Mouse (Mus musculus) liver, adult 2 months (tissue): Measurements from ENCODE around the gene Syt3. TPM values are rescaled to one million over a fixed set of nuclear protein-coding genes. Genes with fewer than 3 reads are reported as not detected.
A peak's percentile ranks its signal among the peaks of the same experiment; 100 is the strongest.

Source experiments
- DNase-seq: peaks from one replicate; pipeline ENCODE4 v3.0.0-alpha.2; 2011; ENCODE audit warnings: low read depth, low spot score; ENCODE audit errors: extremely low read depth
- H3K27ac ChIP-seq: fragments of 200-500 bp; replicated peaks from 2 replicates; pipeline ENCODE4 v1.5.1; 2012; ENCODE audit warnings: low read depth, mild to moderate bottlenecking, control low read depth, inconsistent platforms, low read length; ENCODE audit not compliant: insufficient read depth
- H3K27me3 ChIP-seq: fragments of 200-500 bp; 2 replicates; pipeline ENCODE4 v1.6.1; 2012; ENCODE audit warnings: mild to moderate bottlenecking, moderate library complexity, low read length, inconsistent platforms; ENCODE audit not compliant: control insufficient read depth, insufficient read depth
- H3K36me3 ChIP-seq: fragments of 200-500 bp; 2 replicates; pipeline ENCODE4 v1.6.1; 2012; ENCODE audit warnings: low read length, inconsistent platforms; ENCODE audit not compliant: control insufficient read depth, insufficient read depth
- H3K4me1 ChIP-seq: fragments of 200-500 bp; 2 replicates; pipeline ENCODE4 v1.6.1; 2011; ENCODE audit warnings: low read length; ENCODE audit not compliant: control insufficient read depth, insufficient read depth
- H3K4me3 ChIP-seq: fragments of 200-500 bp; 2 replicates; pipeline ENCODE4 v1.5.1; 2011; ENCODE audit warnings: low read depth, mild to moderate bottlenecking, control low read depth, low read length, moderate library complexity; ENCODE audit not compliant: insufficient read depth
- H3K79me2 ChIP-seq: fragments of 200-500 bp; 2 replicates; pipeline ENCODE4 v1.6.1; 2012; ENCODE audit warnings: inconsistent platforms, mild to moderate bottlenecking, low read length, moderate library complexity; ENCODE audit not compliant: control insufficient read depth, insufficient read depth
- H3K9ac ChIP-seq: fragments of 200-500 bp; 2 replicates; pipeline ENCODE4 v1.6.1; 2012; ENCODE audit warnings: low read depth, mild to moderate bottlenecking, control low read depth, inconsistent platforms, low read length
- CTCF ChIP-seq: fragments of 200-500 bp; IDR thresholded peaks from 2 replicates; pipeline ENCODE4 v1.5.1; 2011; ENCODE audit warnings: low read depth, low read length, control low read depth
- POLR2A ChIP-seq: fragments of 200-500 bp; IDR thresholded peaks from 2 replicates; pipeline ENCODE4 v1.6.1; 2011; ENCODE audit warnings: low read length, control low read depth; ENCODE audit not compliant: insufficient read depth; ENCODE audit errors: extremely low read depth
- WGBS: fragments of 180-500 bp; shearing (Covaris S2); methylation state at CpG from one replicate; pipeline ENCODE4 v1.1.7; 2018; 5-methylcytosine and 5-hydroxymethylcytosine counted together
- polyA plus RNA-seq: library from polyadenylated mRNA; depleted of rRNA; stranded (reverse); fragments of >200 nt; gene quantifications from 2 replicates; pipeline ENCODE4 v1.2.3, GENCODE M21; 2012
- total RNA-seq: library from RNA; depleted of rRNA; stranded (reverse); fragments of >200 nt; gene quantifications from 2 replicates; pipeline ENCODE4 v1.2.3, GENCODE M21; 2014

The Syt3 gene
- total and polyA plus RNA-seq, 2 experiments = 1.4 to 4.9 TPM

DNA sequence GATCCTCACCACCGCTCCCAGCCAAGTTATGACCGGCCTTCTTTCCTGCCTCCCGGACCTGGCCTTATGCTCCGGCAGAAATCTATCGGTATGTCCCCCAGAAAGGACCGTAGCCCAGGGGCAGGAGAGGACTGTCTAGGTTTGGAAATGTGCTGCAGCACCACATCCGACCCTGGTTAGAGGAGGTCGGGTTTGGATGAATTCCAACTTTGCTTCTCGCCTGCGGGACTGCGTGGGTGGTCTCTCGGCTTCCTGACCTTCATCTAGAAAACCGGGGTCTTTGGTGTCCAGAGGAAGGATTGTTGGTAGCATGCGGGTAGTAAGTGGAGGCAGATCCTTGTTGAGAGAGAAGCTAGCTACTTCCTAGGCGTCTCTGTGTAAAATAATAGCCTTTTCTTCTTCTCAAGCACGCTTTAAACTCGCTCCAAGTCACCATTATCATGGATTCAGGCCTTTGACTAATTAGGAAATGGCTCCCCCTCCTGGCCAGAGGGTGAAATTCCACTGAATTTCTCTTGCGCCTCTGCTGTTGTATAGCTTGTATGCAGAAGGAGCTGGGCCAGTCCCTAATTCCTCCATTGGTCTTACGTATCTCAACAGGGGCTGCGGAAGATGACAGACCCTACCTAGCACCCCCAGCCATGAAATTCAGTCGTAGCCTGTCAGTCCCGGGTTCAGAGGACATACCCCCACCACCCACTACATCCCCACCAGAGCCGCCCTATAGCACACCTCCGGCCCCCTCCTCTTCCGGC is 32.8 kb upstream of the Syt3 start:
- H3K27ac ChIP-seq = no peak overlapping the region
- DNase-seq = peak; percentile 57
- no peaks in the 10 kb centered on the region for H3K4me1 ChIP-seq
- H3K4me3 ChIP-seq = no peak overlapping the region
- no peak overlapping the region for H3K9ac ChIP-seq
- no peaks in the 10 kb centered on the region for H3K79me2 ChIP-seq
- WGBS = 10% methylated on average over 25 of the region's 25 CpGs
- no peaks in the 10 kb centered on the region for H3K36me3 ChIP-seq
- peaks cover 28% of the 10 kb centered on the region for H3K27me3 ChIP-seq
- TF ChIP-seq POLR2A = no peak
- TF ChIP-seq CTCF = peak; percentile 60

DNA sequence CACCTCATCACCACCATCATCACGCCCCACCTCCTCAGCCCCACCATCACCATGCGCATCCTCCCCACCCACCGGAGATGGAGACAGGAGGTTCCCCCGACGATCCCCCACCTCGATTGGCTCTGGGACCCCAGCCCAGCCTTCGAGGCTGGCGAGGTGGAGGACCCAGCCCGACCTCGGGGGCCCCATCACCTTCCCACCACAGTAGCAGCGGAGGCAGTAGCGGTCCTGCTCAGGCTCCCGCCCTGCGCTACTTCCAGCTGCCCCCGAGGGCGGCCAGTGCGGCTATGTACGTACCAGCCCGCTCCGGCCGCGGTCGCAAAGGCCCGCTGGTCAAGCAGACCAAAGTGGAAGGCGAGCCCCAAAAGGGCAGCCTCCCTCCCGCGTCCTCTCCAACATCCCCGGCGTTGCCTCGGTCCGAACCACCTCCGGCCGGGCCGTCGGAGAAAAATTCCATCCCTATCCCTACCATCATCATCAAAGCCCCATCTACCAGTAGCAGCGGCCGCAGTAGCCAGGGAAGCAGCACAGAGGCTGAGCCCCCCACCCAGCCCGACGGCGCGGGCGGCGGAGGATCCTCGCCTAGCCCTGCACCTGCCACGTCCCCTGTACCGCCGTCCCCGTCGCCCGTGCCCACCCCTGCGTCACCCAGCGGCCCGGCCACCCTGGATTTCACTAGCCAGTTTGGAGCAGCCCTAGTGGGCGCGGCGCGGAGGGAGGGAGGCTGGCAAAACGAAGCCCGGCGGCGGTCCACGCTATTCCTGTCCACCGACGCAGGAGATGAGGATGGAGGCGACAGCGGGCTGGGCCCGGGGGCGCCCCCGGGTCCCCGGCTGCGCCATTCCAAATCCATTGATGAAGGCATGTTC is 31.8 kb upstream of the Syt3 start:
- no peak for DNase-seq
- no peaks in the 10 kb centered on the region for H3K36me3 ChIP-seq
- peaks cover 32% of the 10 kb centered on the region for H3K27me3 ChIP-seq
- no peak overlapping the region for H3K9ac ChIP-seq
- H3K27ac ChIP-seq = no peak overlapping the region
- no peaks in the 10 kb centered on the region for H3K79me2 ChIP-seq
- no peak for TF ChIP-seq POLR2A
- no peak for TF ChIP-seq CTCF
- WGBS = 9% methylated on average over 70 of the region's 71 CpGs
- no peaks in the 10 kb centered on the region for H3K4me1 ChIP-seq
- H3K4me3 ChIP-seq = no peak overlapping the region

DNA sequence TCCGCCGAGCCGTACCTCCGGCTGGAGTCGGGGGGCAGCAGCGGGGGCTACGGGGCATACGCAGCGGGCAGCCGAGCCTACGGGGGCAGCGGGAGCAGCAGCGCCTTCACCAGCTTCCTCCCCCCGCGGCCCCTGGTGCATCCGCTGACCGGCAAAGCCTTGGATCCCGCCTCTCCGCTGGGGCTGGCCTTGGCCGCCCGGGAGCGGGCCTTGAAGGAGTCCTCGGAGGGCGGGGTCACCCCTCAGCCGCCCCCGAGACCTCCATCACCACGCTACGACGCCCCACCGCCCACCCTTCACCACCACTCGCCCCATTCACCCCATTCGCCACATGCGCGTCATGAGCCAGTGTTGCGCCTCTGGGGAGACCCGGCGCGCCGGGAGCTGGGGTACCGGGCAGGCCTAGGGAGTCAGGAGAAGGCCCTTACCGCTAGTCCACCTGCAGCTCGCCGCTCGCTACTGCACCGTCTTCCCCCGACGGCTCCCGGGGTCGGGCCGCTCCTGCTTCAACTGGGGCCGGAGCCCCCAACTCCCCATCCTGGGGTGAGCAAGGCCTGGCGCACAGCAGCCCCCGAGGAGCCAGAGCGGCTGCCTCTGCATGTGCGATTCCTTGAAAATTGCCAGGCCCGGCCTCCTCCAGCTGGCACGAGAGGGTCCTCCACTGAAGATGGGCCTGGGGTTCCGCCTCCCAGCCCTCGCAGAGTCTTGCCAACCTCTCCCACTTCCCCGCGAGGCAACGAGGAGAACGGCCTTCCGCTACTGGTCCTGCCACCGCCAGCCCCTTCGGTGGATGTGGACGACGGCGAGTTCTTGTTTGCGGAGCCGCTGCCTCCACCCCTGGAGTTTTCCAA is 30.9 kb upstream of the Syt3 start:
- H3K36me3 ChIP-seq = no peaks in the 10 kb centered on the region
- no peaks in the 10 kb centered on the region for H3K4me1 ChIP-seq
- H3K9ac ChIP-seq = no peak overlapping the region
- DNase-seq = no peak
- WGBS = 5% methylated on average over 71 of the region's 71 CpGs
- no peak overlapping the region for H3K27ac ChIP-seq
- H3K79me2 ChIP-seq = no peaks in the 10 kb centered on the region
- H3K4me3 ChIP-seq = no peak overlapping the region
- TF ChIP-seq CTCF = no peak
- no peak for TF ChIP-seq POLR2A
- H3K27me3 ChIP-seq = peaks cover 34% of the 10 kb centered on the region

DNA sequence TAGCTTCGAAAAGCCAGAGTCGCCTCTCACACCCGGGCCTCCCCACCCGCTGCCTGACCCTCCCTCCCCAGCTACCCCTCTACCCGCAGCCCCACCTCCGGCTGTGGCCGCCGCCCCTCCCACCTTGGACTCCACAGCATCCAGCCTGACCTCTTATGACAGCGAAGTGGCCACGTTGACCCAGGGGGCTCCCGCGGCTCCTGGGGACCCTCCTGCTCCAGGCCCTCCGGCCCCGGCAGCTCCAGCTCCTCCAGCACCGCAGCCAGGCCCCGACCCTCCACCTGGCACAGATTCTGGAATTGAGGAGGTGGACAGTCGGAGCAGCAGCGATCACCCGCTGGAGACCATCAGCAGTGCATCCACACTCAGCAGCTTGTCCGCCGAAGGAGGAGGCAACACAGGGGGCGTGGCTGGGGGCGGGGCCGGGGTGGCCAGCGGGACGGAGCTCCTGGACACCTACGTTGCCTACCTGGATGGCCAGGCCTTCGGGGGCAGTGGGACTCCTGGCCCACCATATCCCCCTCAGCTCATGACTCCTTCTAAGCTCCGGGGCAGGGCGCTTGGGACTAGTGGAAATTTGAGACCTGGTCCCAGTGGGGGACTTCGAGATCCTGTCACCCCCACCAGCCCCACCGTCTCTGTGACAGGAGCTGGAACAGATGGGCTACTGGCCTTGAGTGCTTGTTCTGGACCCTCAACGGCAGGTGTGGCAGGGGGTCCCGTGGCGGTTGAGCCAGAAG is 30.1 kb upstream of the Syt3 start:
- Histone ChIP-seq H3K4me1 (no peaks in the 10 kb centered on the region), H3K4me3 (no peak overlapping the region), H3K79me2 (no peaks in the 10 kb centered on the region), H3K9ac (no peak overlapping the region), H3K36me3 (no peaks in the 10 kb centered on the region), H3K27me3 (peaks cover 34% of the 10 kb centered on the region), H3K27ac (no peak overlapping the region)
- WGBS = 4% methylated on average over 30 of the region's 35 CpGs
- TF ChIP-seq POLR2A = no peak
- TF ChIP-seq CTCF = no peak
- DNase-seq = no peak

DNA sequence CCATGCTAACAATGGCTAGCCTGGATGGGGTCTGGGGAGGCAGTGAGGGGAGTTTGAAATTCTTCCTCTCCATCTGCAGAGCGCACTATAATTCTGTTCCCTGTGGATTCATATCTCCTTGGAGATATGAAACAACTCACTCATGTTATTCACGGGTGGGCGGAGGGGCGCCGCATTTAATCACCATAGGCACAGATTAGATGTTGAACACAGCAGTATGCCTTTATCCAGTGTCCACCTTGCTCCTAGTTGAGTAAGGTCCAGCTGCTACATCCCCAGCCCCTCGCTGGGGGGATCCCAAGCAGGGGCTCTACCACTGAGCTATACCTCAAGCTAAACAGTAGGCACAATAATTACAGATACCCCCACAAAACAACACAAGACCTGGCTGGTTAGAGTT is 28.5 kb upstream of the Syt3 start:
- Histone ChIP-seq H3K4me3 (no peak overlapping the region), H3K9ac (no peak overlapping the region), H3K27me3 (peaks cover 40% of the 10 kb centered on the region), H3K36me3 (no peaks in the 10 kb centered on the region), H3K27ac (no peak overlapping the region), H3K4me1 (peaks cover 1% of the 10 kb centered on the region; the same call in 1 of the 2 replicates), H3K79me2 (no peaks in the 10 kb centered on the region)
- no peak for TF ChIP-seq POLR2A
- TF ChIP-seq CTCF = no peak
- DNase-seq = no peak
- 74% methylated on average over 6 of the region's 6 CpGs for WGBS
